Mouse (Mus musculus) mouse embryonic stem cell (cell line): Measurements from ENCODE around the gene Tnfaip1.

Experiments
- in situ Hi-C, 2 experiments: fragments of 300-500 bp; cut with MboI; formaldehyde crosslinking; loops; 1 replicate in 1 of 2; 3 replicates in 1 of 2; pipeline ENCODE4 v1.14.3; 2019 to 2020; ENCODE audit warnings: low sequenced_read_pairs in 2 of 2, low pct_unique_long_range_greater_than_20kb in 1 of 2, mixed read lengths in 1 of 2; ENCODE audit not compliant: unreplicated experiment in 1 of 2

Gene Tnfaip1

GRCm38 (mm10) chr11:78536080-78536689 is at the start of gene Tnfaip1, which contains the start of gene Ift20:
Gene Tnfaip1 (minus strand): TSS chr11:78536332.
Gene Ift20 (plus strand): TSS chr11:78536361.
- in situ Hi-C loops, result no loop called here

GRCm38 (mm10) chr11:78582848-78583247 is 46.7 kb upstream of the Tnfaip1 start:
- in situ Hi-C loops, result loop anchor here in 1 of 2 experiments (25.0 kb wide), 1 partner anchor 254 kb away; the partner anchor contains the start of gene Lyrm9

GRCm38 (mm10) chr11:78574975-78575374 is 38.8 kb upstream of the Tnfaip1 start:
- in situ Hi-C loops, result loop anchor here (25.0 kb wide), 2 partner anchors 262 to 362 kb away; partner anchors contain the start of gene Lyrm9 (in 1 of the 2)

GRCm38 (mm10) chr11:78574536-78574935 is 38.4 kb upstream of the Tnfaip1 start:
- in situ Hi-C loops, result loop anchor here in 1 of 2 experiments (25.0 kb wide), 1 partner anchor 363 kb away; no protein-coding TSS in a partner anchor

- in situ Hi-C loops, result loop anchor here in 1 of 2 experiments (25.0 kb wide), 1 partner anchor 363 kb away; no protein-coding TSS in a partner anchor
Observed at GRCm38 (mm10) chr11:78574031-78574430, 37.9 kb upstream of the Tnfaip1 start.

GRCm38 (mm10) chr11:78571854-78572253 is 35.7 kb upstream of the Tnfaip1 start:
- in situ Hi-C loops, result loop anchor here in 1 of 2 experiments (25.0 kb wide), 1 partner anchor 365 kb away; no protein-coding TSS in a partner anchor

- in situ Hi-C loops, result loop anchor here in 1 of 2 experiments (25.0 kb wide), 1 partner anchor 366 kb away; no protein-coding TSS in a partner anchor
Observed at GRCm38 (mm10) chr11:78571441-78571840, 35.3 kb upstream of the Tnfaip1 start.

GRCm38 (mm10) chr11:78569806-78570205 is 33.7 kb upstream of the Tnfaip1 start:
- in situ Hi-C loops, result loop anchor here in 1 of 2 experiments (10.0 to 25.0 kb wide), 2 partner anchors 265 to 367 kb away; no protein-coding TSS in a partner anchor

- in situ Hi-C loops, result loop anchor here in 1 of 2 experiments (10.0 to 25.0 kb wide), 2 partner anchors 266 to 368 kb away; no protein-coding TSS in a partner anchor
Observed at GRCm38 (mm10) chr11:78568827-78569226, 32.7 kb upstream of the Tnfaip1 start.

- in situ Hi-C loops, result loop anchor here in 1 of 2 experiments (10.0 to 25.0 kb wide), 2 partner anchors 267 to 370 kb away; no protein-coding TSS in a partner anchor
Observed at GRCm38 (mm10) chr11:78567614-78568013, 31.5 kb upstream of the Tnfaip1 start.

- in situ Hi-C loops, result loop anchor here in 1 of 2 experiments (10.0 to 25.0 kb wide), 2 partner anchors 268 to 371 kb away; no protein-coding TSS in a partner anchor
Observed at GRCm38 (mm10) chr11:78566775-78567174, 30.6 kb upstream of the Tnfaip1 start.

- in situ Hi-C loops, result loop anchor here in 1 of 2 experiments (10.0 to 25.0 kb wide), 2 partner anchors 274 to 377 kb away; no protein-coding TSS in a partner anchor
Observed at GRCm38 (mm10) chr11:78560447-78560846, 24.3 kb upstream of the Tnfaip1 start.

- in situ Hi-C loops, result loop anchor here in 1 of 2 experiments (25.0 kb wide), 1 partner anchor 380 kb away; no protein-coding TSS in a partner anchor
Observed at GRCm38 (mm10) chr11:78557241-78557640, 21.1 kb upstream of the Tnfaip1 start.

GRCm38 (mm10) chr11:78556070-78556469 is 19.9 kb upstream of the Tnfaip1 start:
- in situ Hi-C loops, result loop anchor here in 1 of 2 experiments (25.0 kb wide), 1 partner anchor 381 kb away; no protein-coding TSS in a partner anchor

- in situ Hi-C loops, result loop anchor here in 1 of 2 experiments (25.0 kb wide), 1 partner anchor 382 kb away; no protein-coding TSS in a partner anchor
Observed at GRCm38 (mm10) chr11:78555623-78556022, 19.5 kb upstream of the Tnfaip1 start.

GRCm38 (mm10) chr11:78551059-78551398 is 14.9 kb upstream of the Tnfaip1 start:
- in situ Hi-C loops, result loop anchor here in 1 of 2 experiments (25.0 kb wide), 1 partner anchor 386 kb away; no protein-coding TSS in a partner anchor

- in situ Hi-C loops, result loop anchor here in 1 of 2 experiments (25.0 kb wide), 1 partner anchor 387 kb away; no protein-coding TSS in a partner anchor
Observed at GRCm38 (mm10) chr11:78550168-78551058, 14.3 kb upstream of the Tnfaip1 start, which contains the start of gene Tmem97. Gene Tmem97 (minus strand): TSS chr11:78550777.

- in situ Hi-C loops, result no loop called here
Observed at GRCm38 (mm10) chr11:78549491-78549987, 13.4 kb upstream of the Tnfaip1 start.
